Mouse (Mus musculus): ENCODE data around the gene BC017158. TPM values are rescaled to one million over a fixed set of nuclear protein-coding genes. Genes with fewer than 3 reads are reported as not detected.
A peak's percentile ranks its signal among the peaks of the same experiment; 100 is the strongest.

The BC017158 gene
- polyA plus RNA-seq, 1 experiment from 2014 or later = 32.6 TPM

- ATAC-seq = peak; percentile 69
- H3K4me3 ChIP-seq (ENCODE audit: low read depth, low read length) = no peak overlapping the region
- peaks cover 40% of the 10 kb centered on the region for H3K36me3 ChIP-seq (ENCODE audit: control insufficient read depth, insufficient read depth)
- no peaks in the 10 kb centered on the region for H3K4me1 ChIP-seq (replicated peaks; ENCODE audit: control insufficient read depth, insufficient read depth, low read length)
- TF ChIP-seq CTCF (IDR thresholded peaks at IDR 0.05; ENCODE audit: low read depth) = no peak
- no peak overlapping the region for H3K27ac ChIP-seq (ENCODE audit: low read depth, low read length)
- H3K27me3 ChIP-seq (replicated peaks; ENCODE audit: control insufficient read depth, insufficient read depth, low read length) = no peaks in the 10 kb centered on the region
- H3K9me3 ChIP-seq (ENCODE audit: control insufficient read depth) = no peaks in the 10 kb centered on the region
- peak overlapping the region; percentile 27 for H3K4me2 ChIP-seq (replicated peaks; ENCODE audit: low read depth)
- WGBS = 31% methylated on average over 13 of the region's 13 CpGs
- no peak overlapping the region for H3K9ac ChIP-seq (ENCODE audit: low read depth, low read length)
Measured at GRCm38 (mm10) chr7:128270431-128270850, 27.5 kb downstream of the BC017158 start.

- Histone ChIP-seq H3K27me3 (replicated peaks; ENCODE audit: control insufficient read depth, insufficient read depth, low read length) (no peaks in the 10 kb centered on the region), H3K4me2 (replicated peaks; ENCODE audit: low read depth) (no peak overlapping the region), H3K4me3 (ENCODE audit: low read depth, low read length) (no peak overlapping the region), H3K9ac (ENCODE audit: low read depth, low read length) (no peak overlapping the region), H3K9me3 (ENCODE audit: control insufficient read depth) (no peaks in the 10 kb centered on the region), H3K27ac (ENCODE audit: low read depth, low read length) (no peak overlapping the region), H3K4me1 (replicated peaks; ENCODE audit: control insufficient read depth, insufficient read depth, low read length) (no peaks in the 10 kb centered on the region), H3K36me3 (ENCODE audit: control insufficient read depth, insufficient read depth) (peaks cover 17% of the 10 kb centered on the region)
- no peak for TF ChIP-seq CTCF (IDR thresholded peaks at IDR 0.05; ENCODE audit: low read depth)
- no peak for ATAC-seq
- WGBS = 76% methylated on average over 7 of the region's 7 CpGs
Measured at GRCm38 (mm10) chr7:128267813-128268212, 30.2 kb downstream of the BC017158 start.

GRCm38 (mm10) chr7:128267391-128267790, 30.6 kb downstream of the BC017158 start:
- H3K27me3 ChIP-seq (replicated peaks; ENCODE audit: control insufficient read depth, insufficient read depth, low read length) = no peaks in the 10 kb centered on the region
- H3K4me3 ChIP-seq (ENCODE audit: low read depth, low read length) = no peak overlapping the region
- whole genome bisulfite sequencing = 63% methylated on average over 13 of the region's 13 CpGs
- no peak overlapping the region for H3K27ac ChIP-seq (ENCODE audit: low read depth, low read length)
- peaks cover 14% of the 10 kb centered on the region for H3K36me3 ChIP-seq (ENCODE audit: control insufficient read depth, insufficient read depth)
- no peaks in the 10 kb centered on the region for H3K4me1 ChIP-seq (replicated peaks; ENCODE audit: control insufficient read depth, insufficient read depth, low read length)
- H3K9ac ChIP-seq (ENCODE audit: low read depth, low read length) = no peak overlapping the region
- no peak overlapping the region for H3K4me2 ChIP-seq (replicated peaks; ENCODE audit: low read depth)
- H3K9me3 ChIP-seq (ENCODE audit: control insufficient read depth) = no peaks in the 10 kb centered on the region
- TF ChIP-seq CTCF (IDR thresholded peaks at IDR 0.05; ENCODE audit: low read depth) = no peak
- ATAC-seq = no peak

GRCm38 (mm10) chr7:128266056-128266455, 31.9 kb downstream of the BC017158 start:
- no peak overlapping the region for H3K4me2 ChIP-seq (replicated peaks; ENCODE audit: low read depth)
- peaks cover 3% of the 10 kb centered on the region; the same call in 1 of the 2 replicates for H3K36me3 ChIP-seq (ENCODE audit: control insufficient read depth, insufficient read depth)
- H3K4me1 ChIP-seq (replicated peaks; ENCODE audit: control insufficient read depth, insufficient read depth, low read length) = no peaks in the 10 kb centered on the region
- H3K27ac ChIP-seq (ENCODE audit: low read depth, low read length) = no peak overlapping the region
- H3K27me3 ChIP-seq (replicated peaks; ENCODE audit: control insufficient read depth, insufficient read depth, low read length) = no peaks in the 10 kb centered on the region
- no peak overlapping the region for H3K9ac ChIP-seq (ENCODE audit: low read depth, low read length)
- no peaks in the 10 kb centered on the region for H3K9me3 ChIP-seq (ENCODE audit: control insufficient read depth)
- no peak for TF ChIP-seq CTCF (IDR thresholded peaks at IDR 0.05; ENCODE audit: low read depth)
- H3K4me3 ChIP-seq (ENCODE audit: low read depth, low read length) = no peak overlapping the region
- WGBS = 69% methylated on average over 5 of the region's 5 CpGs
- no peak for ATAC-seq

- Histone ChIP-seq H3K4me3 (ENCODE audit: low read depth, low read length) (no peak within 1 kb of the TSS), H3K27me3 (replicated peaks; ENCODE audit: control insufficient read depth, insufficient read depth, low read length) (no peaks in the 10 kb centered on the region), H3K4me2 (replicated peaks; ENCODE audit: low read depth) (no peak within 1 kb of the TSS), H3K9me3 (ENCODE audit: control insufficient read depth) (no peaks in the 10 kb centered on the region), H3K9ac (ENCODE audit: low read depth, low read length) (no peak within 1 kb of the TSS), H3K4me1 (replicated peaks; ENCODE audit: control insufficient read depth, insufficient read depth, low read length) (no peaks in the 10 kb centered on the region), H3K27ac (ENCODE audit: low read depth, low read length) (no peak within 1 kb of the TSS), H3K36me3 (ENCODE audit: control insufficient read depth, insufficient read depth) (no peaks in the 10 kb centered on the region)
- ATAC-seq = no peak
- no peak for TF ChIP-seq CTCF (IDR thresholded peaks at IDR 0.05; ENCODE audit: low read depth)
- 81% methylated on average over 6 of the region's 6 CpGs for WGBS
Measured at GRCm38 (mm10) chr7:128265411-128265810, 32.6 kb downstream of the BC017158 start, which contains the start of gene Slc5a2. Gene Slc5a2, plus strand, starts transcription at chr7:128265657.

GRCm38 (mm10) chr7:128256783-128257334, 41.1 kb downstream of the BC017158 start:
- Histone ChIP-seq H3K27me3 (replicated peaks; ENCODE audit: control insufficient read depth, insufficient read depth, low read length) (no peaks in the 10 kb centered on the region), H3K9me3 (ENCODE audit: control insufficient read depth) (no peaks in the 10 kb centered on the region), H3K9ac (ENCODE audit: low read depth, low read length) (no peak overlapping the region), H3K27ac (ENCODE audit: low read depth, low read length) (no peak overlapping the region), H3K4me3 (ENCODE audit: low read depth, low read length) (no peak overlapping the region), H3K4me1 (replicated peaks; ENCODE audit: control insufficient read depth, insufficient read depth, low read length) (0 out of 2 replicates have a peak, but pooled peaks cover 3% of the 10 kb centered on the region), H3K4me2 (replicated peaks; ENCODE audit: low read depth) (no peak overlapping the region), H3K36me3 (ENCODE audit: control insufficient read depth, insufficient read depth) (peaks cover 15% of the 10 kb centered on the region; the same call in 1 of the 2 replicates)
- WGBS = 30% methylated on average over 5 of the region's 5 CpGs
- ATAC-seq = no peak
- TF ChIP-seq CTCF (IDR thresholded peaks at IDR 0.05; ENCODE audit: low read depth) = no peak

Measured in intestine, postnatal 0 days (tissue).